Mouse (Mus musculus) ES-E14 (cell line): ENCODE data around the gene Grcc10. TPM values are rescaled to one million over a fixed set of nuclear protein-coding genes. Genes with fewer than 3 reads are reported as not detected.
A peak's percentile ranks its signal among the peaks of the same experiment; 100 is the strongest.

Experiments used
- DNase-seq: peaks from one replicate; pipeline ENCODE4 v3.0.0-alpha.2; 2013; ENCODE audit warnings: low read depth, low spot score
- H3K27ac ChIP-seq: 2 replicates; pipeline ENCODE4 v1.5.1; 2012; ENCODE audit warnings: low read depth, mild to moderate bottlenecking, low read length, moderate library complexity, mixed read lengths; ENCODE audit not compliant: poor library complexity, insufficient read depth, severe bottlenecking
- H3K36me3 ChIP-seq: 2 replicates; pipeline ENCODE4 v1.6.1; 2012; ENCODE audit warnings: mild to moderate bottlenecking, low read length, moderate library complexity, mixed read lengths; ENCODE audit not compliant: control insufficient read depth, poor library complexity, insufficient read depth, severe bottlenecking
- H3K4me1 ChIP-seq, 2 experiments: fragments of 150-350 bp in 1 of 2; sonication (generic) in 1 of 2; 2 replicates each; pipeline ENCODE4 v1.6.1; 2012; ENCODE audit warnings: low read length in 2 of 2, mild to moderate bottlenecking in 1 of 2, mixed read lengths in 1 of 2; ENCODE audit not compliant: control insufficient read depth in 2 of 2, insufficient read depth in 2 of 2, poor library complexity in 1 of 2
- H3K4me3 ChIP-seq, 2 experiments: fragments of 150-350 bp in 1 of 2; sonication (generic) in 1 of 2; 2 replicates each; pipeline ENCODE4 v1.5.1; 2012; ENCODE audit warnings: low read length in 2 of 2, low read depth in 1 of 2, mild to moderate bottlenecking in 1 of 2, mixed read lengths in 1 of 2; ENCODE audit not compliant: insufficient read depth in 1 of 2, poor library complexity in 1 of 2, severe bottlenecking in 1 of 2
- H3K9ac ChIP-seq: 2 replicates; pipeline ENCODE4 v1.6.1; 2012; ENCODE audit warnings: low read depth, mild to moderate bottlenecking, low read length, mixed read lengths; ENCODE audit not compliant: poor library complexity, insufficient read depth, severe bottlenecking
- H3K9me3 ChIP-seq: fragments of 150-350 bp; sonication (generic); 2 replicates; pipeline ENCODE4 v1.6.1; 2012; ENCODE audit warnings: low read depth, mild to moderate bottlenecking, low read length; ENCODE audit not compliant: control insufficient read depth, insufficient read depth
- CHD2 ChIP-seq: IDR thresholded peaks from 2 replicates; pipeline ENCODE4 v1.6.1; 2014; ENCODE audit warnings: mild to moderate bottlenecking, low read depth, low read length, inconsistent platforms
- HCFC1 ChIP-seq: IDR thresholded peaks from 2 replicates; pipeline ENCODE4 v1.6.1; 2012; ENCODE audit warnings: low read length, inconsistent platforms, borderline replicate concordance; ENCODE audit not compliant: insufficient read depth
- MAFK ChIP-seq: IDR thresholded peaks from 2 replicates; pipeline ENCODE4 v1.6.1; 2014; ENCODE audit warnings: mild to moderate bottlenecking, low read depth, low read length, inconsistent platforms; ENCODE audit not compliant: insufficient read depth
- ZC3H11A ChIP-seq: IDR thresholded peaks from 2 replicates; pipeline ENCODE4 v1.6.1; 2012; ENCODE audit warnings: low read depth, mild to moderate bottlenecking, inconsistent platforms, low read length, borderline replicate concordance
- ZNF384 ChIP-seq: IDR thresholded peaks from 2 replicates; pipeline ENCODE4 v1.6.1; 2012; ENCODE audit warnings: low read depth, low read length, inconsistent platforms
- in situ Hi-C, 2 experiments: fragments of 600-800 bp; cut with MboI; formaldehyde crosslinking; loops; one replicate each; pipeline ENCODE4 v1.15.1; 2025; ENCODE audit warnings: low sequenced_read_pairs in 2 of 2, inconsistent platforms in 1 of 2; ENCODE audit not compliant: unreplicated experiment in 2 of 2
- total RNA-seq: library from RNA; depleted of rRNA; stranded (reverse); fragments of 300-350 nt; gene quantifications from 2 replicates; pipeline ENCODE4 v1.2.3, GENCODE M21; 2012

Gene Grcc10
- total RNA-seq, 1 experiment = 108 TPM

GRCm38 (mm10) chr6:124779222-124779983 is 38.2 kb upstream of the Grcc10 start, which contains the start of gene Lrrc23:
Lrrc23 (minus strand) TSS chr6:124779727.
- peaks cover 3 to 8% of the 10 kb centered on the region in 2 experiments; a peak in 3 of 4 replicates for H3K4me1 ChIP-seq
- TF ChIP-seq ZC3H11A (no peak), MAFK (no peak), HCFC1 (no peak), CHD2 (no peak), ZNF384 (no peak)
- H3K9ac ChIP-seq = no peak within 1 kb of the TSS
- H3K4me3 ChIP-seq = peak within 1 kb of the TSS; percentile 9 to 19; a peak in 3 of 4 replicates
- no peak for DNase-seq
- H3K9me3 ChIP-seq = no peaks in the 10 kb centered on the region
- no peaks in the 10 kb centered on the region for H3K36me3 ChIP-seq
- in situ Hi-C loops = no loop called here
- no peak within 1 kb of the TSS for H3K27ac ChIP-seq

GRCm38 (mm10) chr6:124770511-124770910 is 29.3 kb upstream of the Grcc10 start:
- H3K4me3 ChIP-seq = no peak overlapping the region
- H3K36me3 ChIP-seq = no peaks in the 10 kb centered on the region
- no peak overlapping the region for H3K27ac ChIP-seq
- in situ Hi-C loops = no loop called here
- H3K9ac ChIP-seq = no peak overlapping the region
- no peaks in the 10 kb centered on the region for H3K9me3 ChIP-seq
- DNase-seq = no peak
- no peak for TF ChIP-seq HCFC1
- no peak for TF ChIP-seq ZNF384
- no peak for TF ChIP-seq ZC3H11A
- TF ChIP-seq MAFK = no peak
- no peak for TF ChIP-seq CHD2
- H3K4me1 ChIP-seq = peaks cover 3 to 23% of the 10 kb centered on the region in 2 experiments

GRCm38 (mm10) chr6:124770013-124770412 is 28.8 kb upstream of the Grcc10 start:
- H3K4me1 ChIP-seq = peaks cover 3 to 23% of the 10 kb centered on the region in 2 experiments
- DNase-seq = no peak
- in situ Hi-C loops = no loop called here
- H3K9ac ChIP-seq = no peak overlapping the region
- H3K4me3 ChIP-seq = peak overlapping the region in 1 of 2 experiments; percentile 54; a peak in 2 of 4 replicates
- no peaks in the 10 kb centered on the region for H3K9me3 ChIP-seq
- H3K27ac ChIP-seq = no peak overlapping the region
- no peaks in the 10 kb centered on the region for H3K36me3 ChIP-seq
- no peak for TF ChIP-seq ZNF384
- no peak for TF ChIP-seq ZC3H11A
- no peak for TF ChIP-seq MAFK

- in situ Hi-C loops = no loop called here
- H3K4me3 ChIP-seq = peak within 1 kb of the TSS; percentile 54 to 65
- H3K27ac ChIP-seq = no peak within 1 kb of the TSS
- peaks cover 3 to 23% of the 10 kb centered on the region in 2 experiments for H3K4me1 ChIP-seq
- DNase-seq = no peak
- H3K9me3 ChIP-seq = no peaks in the 10 kb centered on the region
- no peaks in the 10 kb centered on the region for H3K36me3 ChIP-seq
- TF ChIP-seq ZNF384 = no peak
- TF ChIP-seq HCFC1 = no peak
- TF ChIP-seq MAFK = no peak
- TF ChIP-seq ZC3H11A = no peak
- TF ChIP-seq CHD2 = no peak
- H3K9ac ChIP-seq = peak within 1 kb of the TSS; percentile 15
Measured at GRCm38 (mm10) chr6:124769101-124769765, 28.1 kb upstream of the Grcc10 start, which contains the start of gene Eno2. Eno2 (minus strand) TSS chr6:124769673.
